In the genomic region with DNA sequence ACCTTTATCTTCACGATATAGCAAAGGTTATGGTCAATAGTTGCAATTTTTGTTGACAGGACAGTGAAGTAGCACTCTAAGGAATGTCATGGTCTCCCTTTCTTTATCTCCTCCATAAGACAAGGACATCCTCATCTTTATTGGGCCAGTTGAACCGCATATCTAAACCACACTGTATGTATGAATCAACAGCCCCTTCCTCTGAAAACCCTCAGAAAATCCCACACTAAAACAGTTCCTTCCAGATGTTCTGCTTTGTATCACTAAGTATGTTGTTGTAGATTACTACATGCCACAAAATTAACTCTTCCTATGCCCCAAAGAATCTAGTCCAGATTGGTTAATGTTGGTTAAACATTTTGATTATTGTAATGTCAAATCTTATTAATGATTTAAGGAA, we compare ENCODE assay signal across 14 mouse cellular contexts.
"Had no signal": no experiment of that assay in that cellular context is flagged by ENCODE, and none has a peak within 500 bp of the region (broad histone marks: within the 10 kb centered on the region; RNA-seq: fewer than 3 reads in every experiment).

No protein-coding gene starts in this region.

- ATAC-seq: midbrain, embryonic 13.5 days; midbrain, embryonic 15.5 days had no signal

- H3K27ac ChIP-seq: liver, embryonic 14.5 days; midbrain, embryonic 13.5 days; midbrain, embryonic 15.5 days; neural tube, embryonic 12.5 days; stomach, embryonic 15.5 days; stomach, postnatal 0 days had no signal

- H3K4me1 ChIP-seq: megakaryocyte, embryonic 14.5 days; midbrain, embryonic 13.5 days; midbrain, embryonic 15.5 days; neural tube, embryonic 12.5 days; stomach, embryonic 15.5 days had no signal

- H3K27me3 ChIP-seq: megakaryocyte, embryonic 14.5 days; midbrain, embryonic 13.5 days; midbrain, embryonic 15.5 days; neural tube, embryonic 12.5 days; stomach, embryonic 15.5 days had no signal

- H3K4me3 ChIP-seq: megakaryocyte, embryonic 14.5 days; midbrain, embryonic 13.5 days; midbrain, embryonic 15.5 days; neural tube, embryonic 12.5 days; stomach, embryonic 15.5 days had no signal

- DNase-seq: lung, adult 18-20 months; lung, embryonic 14.5 days; lung, postnatal 10 days; lung, postnatal 4 days; right cerebral cortex, postnatal 14 days; thymus, postnatal 25 days; thymus, postnatal 4 days had no signal

- H3K36me3 ChIP-seq: midbrain, embryonic 13.5 days; midbrain, embryonic 15.5 days; neural tube, embryonic 12.5 days; stomach, embryonic 15.5 days had no signal
